Mouse (Mus musculus) hindlimb bud, embryonic 11.5 days (tissue): Measurements from ENCODE around the gene Il17c.
A peak's percentile ranks its signal among the peaks of the same experiment; 100 is the strongest.

Experiments used
- DNase-seq: peaks from one replicate; pipeline ENCODE4 v3.0.0-alpha.2; 2012; ENCODE audit warnings: low read depth, low spot score; ENCODE audit errors: extremely low spot score

Gene Il17c

GRCm38 (mm10) chr8:122430058-122430636, 8.3 kb downstream of the Il17c start:
- no peak for DNase-seq

GRCm38 (mm10) chr8:122430646-122431045, 8.8 kb downstream of the Il17c start:
- DNase-seq = no peak

GRCm38 (mm10) chr8:122431694-122432442, 10.0 kb downstream of the Il17c start:
- DNase-seq = no peak

- no peak for DNase-seq
Observed at GRCm38 (mm10) chr8:122432443-122433268, 10.8 kb downstream of the Il17c start, which contains the start of gene Cyba. Cyba (minus strand) TSS chr8:122432930.

- DNase-seq = no peak
Observed at GRCm38 (mm10) chr8:122433269-122433905, 11.6 kb downstream of the Il17c start.

GRCm38 (mm10) chr8:122435375-122435774, 13.6 kb downstream of the Il17c start:
- no peak for DNase-seq

GRCm38 (mm10) chr8:122436146-122436545, 14.3 kb downstream of the Il17c start:
- DNase-seq = no peak

- no peak for DNase-seq
Observed at GRCm38 (mm10) chr8:122436586-122437125, 14.8 kb downstream of the Il17c start.

GRCm38 (mm10) chr8:122437708-122438331, 16.0 kb downstream of the Il17c start:
- no peak for DNase-seq

GRCm38 (mm10) chr8:122439336-122439735, 17.5 kb downstream of the Il17c start:
- DNase-seq = no peak

- no peak for DNase-seq
Observed at GRCm38 (mm10) chr8:122441326-122441725, 19.5 kb downstream of the Il17c start.

- DNase-seq = no peak
Observed at GRCm38 (mm10) chr8:122442356-122442755, 20.5 kb downstream of the Il17c start.

- DNase-seq = no peak
Observed at GRCm38 (mm10) chr8:122442781-122443180, 21.0 kb downstream of the Il17c start.

- DNase-seq = peak; percentile 98
Observed at GRCm38 (mm10) chr8:122443262-122444006, 21.6 kb downstream of the Il17c start, which contains the start of gene Mvd. Mvd (minus strand) TSS chr8:122443422.

- no peak for DNase-seq
Observed at GRCm38 (mm10) chr8:122444058-122444748, 22.4 kb downstream of the Il17c start.

GRCm38 (mm10) chr8:122445203-122445602, 23.4 kb downstream of the Il17c start:
- DNase-seq = no peak

- DNase-seq = no peak
Observed at GRCm38 (mm10) chr8:122451161-122451703, 29.4 kb downstream of the Il17c start.

- DNase-seq = no peak
Observed at GRCm38 (mm10) chr8:122452154-122452553, 30.3 kb downstream of the Il17c start.

GRCm38 (mm10) chr8:122454409-122454808, 32.6 kb downstream of the Il17c start:
- DNase-seq = no peak
